Mouse (Mus musculus) midbrain, embryonic 11.5 days (tissue): ENCODE data around the gene Pcsk5. TPM values are rescaled to one million over a fixed set of nuclear protein-coding genes. Genes with fewer than 3 reads are reported as not detected.

Source experiments
- ATAC-seq: fragments of 200-750 bp; cut with Nextera tagmentation; 2 replicates; pipeline ENCODE4 v1.8.0; 2017; ENCODE audit warnings: moderate TSS enrichment, moderate library complexity; ENCODE audit not compliant: low FRiP score
- DNase-seq: peaks from one replicate; pipeline ENCODE4 v3.0.0; 2015; ENCODE audit warnings: low spot score; ENCODE audit errors: missing footprints
- H3K27ac ChIP-seq: fragments of 300-500 bp; sonication (generic); 2 replicates; pipeline ENCODE4 v1.5.1; 2014; ENCODE audit warnings: low read depth, low read length
- H3K27me3 ChIP-seq: fragments of 300-500 bp; sonication (generic); 2 replicates; pipeline ENCODE4 v1.6.1; 2014; ENCODE audit warnings: mild to moderate bottlenecking, low read length, moderate library complexity, mixed read lengths; ENCODE audit not compliant: control insufficient read depth, insufficient read depth
- H3K36me3 ChIP-seq: fragments of 300-500 bp; sonication (generic); 2 replicates; pipeline ENCODE4 v1.6.1; 2014; ENCODE audit warnings: mild to moderate bottlenecking, low read length, moderate library complexity, mixed read lengths; ENCODE audit not compliant: control insufficient read depth, insufficient read depth
- H3K4me1 ChIP-seq: fragments of 300-500 bp; sonication (generic); 2 replicates; pipeline ENCODE4 v1.6.1; 2014; ENCODE audit warnings: low read length; ENCODE audit not compliant: control insufficient read depth, insufficient read depth
- H3K4me2 ChIP-seq: fragments of 300-500 bp; sonication (generic); 2 replicates; pipeline ENCODE4 v1.6.1; 2014; ENCODE audit warnings: mild to moderate bottlenecking, moderate library complexity
- H3K4me3 ChIP-seq: fragments of 300-500 bp; sonication (generic); 2 replicates; pipeline ENCODE4 v1.5.1; 2014; ENCODE audit warnings: low read depth, low read length
- H3K9ac ChIP-seq: fragments of 300-500 bp; sonication (generic); 2 replicates; pipeline ENCODE4 v1.6.1; 2014; ENCODE audit warnings: low read length
- H3K9me3 ChIP-seq: fragments of 300-500 bp; sonication (generic); 2 replicates; pipeline ENCODE4 v1.6.1; 2016; ENCODE audit warnings: low read length; ENCODE audit not compliant: control insufficient read depth
- WGBS: fragments of 180-500 bp; shearing (Covaris S2); extraction: QIAGEN DNeasy Blood & Tissue Kit; methylation state at CpG from one replicate; pipeline ENCODE4 v1.1.7; 2014; 5-methylcytosine and 5-hydroxymethylcytosine counted together
- polyA plus RNA-seq: library from polyadenylated mRNA; unstranded; fragments of >200 nt; fragmentation: Nextera tagmentation; extraction: Ambion mirVana; gene quantifications from 2 replicates; pipeline ENCODE4 v1.2.1, GENCODE M21; 2014

Pcsk5 gene
- polyA plus RNA-seq, 1 experiment from 2014 or later: 6.5 TPM

DNA sequence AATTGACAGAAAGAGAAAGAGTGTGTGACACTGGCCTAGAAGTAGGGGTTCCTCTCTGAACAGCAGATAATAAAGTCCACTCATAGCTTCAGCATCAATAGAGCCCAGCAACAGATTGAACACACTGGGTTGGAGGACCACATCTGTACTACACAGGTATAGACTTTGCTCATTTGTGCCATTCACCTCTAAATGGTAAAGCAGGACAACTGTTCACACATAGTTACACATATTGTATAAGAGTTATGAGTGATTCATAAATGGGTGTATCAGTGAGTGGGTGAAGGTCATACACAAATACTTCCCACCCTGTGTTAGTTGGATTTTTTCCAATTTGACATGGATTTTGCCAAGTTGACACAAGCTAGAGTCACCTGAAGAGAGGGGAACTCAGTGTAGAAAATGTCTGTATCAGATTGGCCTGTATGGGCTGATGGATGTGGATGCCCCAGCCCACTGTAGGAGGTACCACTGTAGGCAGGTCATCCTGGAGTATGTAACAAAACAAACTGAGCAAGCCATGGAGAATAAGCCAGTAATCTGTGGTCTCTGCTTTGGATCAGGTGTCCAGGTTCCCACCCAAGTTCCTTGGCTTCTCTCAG, 104.7 kb downstream of the Pcsk5 start:
- H3K4me2 ChIP-seq: no peak overlapping the region
- no peaks in the 10 kb centered on the region for H3K27me3 ChIP-seq
- DNase-seq (peak; percentile 26), ATAC-seq (no peak)
- no peaks in the 10 kb centered on the region for H3K9me3 ChIP-seq
- H3K36me3 ChIP-seq: no peaks in the 10 kb centered on the region
- H3K27ac ChIP-seq: no peak overlapping the region
- no peaks in the 10 kb centered on the region for H3K4me1 ChIP-seq
- no peak overlapping the region for H3K4me3 ChIP-seq
- no peak overlapping the region for H3K9ac ChIP-seq

DNA sequence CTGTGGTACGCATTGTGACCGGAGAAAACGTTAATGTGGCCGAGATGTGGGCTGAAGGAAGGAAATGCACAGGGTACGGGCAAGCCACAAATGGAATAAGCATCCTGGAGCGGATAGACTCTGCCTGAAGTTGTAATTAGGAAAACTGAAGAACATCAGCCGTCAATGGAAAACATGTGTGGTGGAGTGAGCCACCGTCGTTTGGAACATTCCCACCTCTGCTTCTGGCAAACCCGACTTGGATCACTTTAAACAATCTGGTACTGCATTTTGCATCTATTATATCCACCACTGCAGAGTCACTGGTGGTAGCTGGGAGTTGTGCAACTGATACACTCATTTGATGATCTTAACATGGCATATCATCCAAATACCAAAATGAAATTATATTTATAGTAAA, 120.4 kb downstream of the Pcsk5 start:
- no peak overlapping the region for H3K27ac ChIP-seq
- H3K36me3 ChIP-seq: no peaks in the 10 kb centered on the region
- no peaks in the 10 kb centered on the region for H3K4me1 ChIP-seq
- no peak overlapping the region for H3K4me3 ChIP-seq
- WGBS: 82% methylated on average over 10 of the region's 10 CpGs
- H3K9ac ChIP-seq: no peak overlapping the region
- no peak overlapping the region for H3K4me2 ChIP-seq
- DNase-seq (no peak), ATAC-seq (no peak)
- no peaks in the 10 kb centered on the region for H3K27me3 ChIP-seq
- H3K9me3 ChIP-seq: no peaks in the 10 kb centered on the region

DNA sequence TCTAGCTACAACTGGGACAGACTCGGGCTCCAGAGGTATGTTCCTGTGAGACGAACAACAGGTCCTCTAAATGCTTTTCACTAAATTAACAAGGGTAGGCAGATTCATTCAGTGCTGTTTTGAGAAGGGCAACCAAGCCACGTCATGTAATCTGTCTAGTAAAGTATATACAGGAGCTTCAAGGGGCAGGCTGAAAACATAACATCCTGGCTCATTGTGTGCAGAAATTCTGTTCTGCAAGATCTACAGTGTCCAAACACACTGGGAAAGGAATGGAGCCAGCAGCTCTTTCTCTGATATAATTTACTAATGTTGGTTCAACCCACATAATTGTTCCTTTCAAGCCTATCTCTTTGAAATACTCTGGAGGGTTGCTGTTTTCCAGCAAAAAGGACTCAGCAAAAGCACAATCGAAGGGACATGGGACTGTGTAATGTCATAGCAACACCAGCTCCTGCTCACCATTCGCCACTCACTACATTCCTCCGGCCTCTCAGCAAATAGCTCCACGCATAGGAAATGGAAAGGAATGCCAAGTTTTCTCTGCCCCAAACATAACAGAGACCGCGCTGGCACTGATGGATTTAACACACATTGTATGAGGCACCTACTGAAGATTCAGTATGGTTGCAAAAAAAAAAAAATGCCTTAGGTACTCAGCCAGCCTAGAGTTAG, 122.0 kb downstream of the Pcsk5 start:
- 83% methylated on average over 9 of the region's 9 CpGs for WGBS
- H3K9me3 ChIP-seq: no peaks in the 10 kb centered on the region
- DNase-seq (no peak), ATAC-seq (no peak)
- H3K4me2 ChIP-seq: no peak overlapping the region
- H3K4me1 ChIP-seq: no peaks in the 10 kb centered on the region
- no peaks in the 10 kb centered on the region for H3K27me3 ChIP-seq
- no peaks in the 10 kb centered on the region for H3K36me3 ChIP-seq
- no peak overlapping the region for H3K4me3 ChIP-seq
- no peak overlapping the region for H3K27ac ChIP-seq
- H3K9ac ChIP-seq: no peak overlapping the region

DNA sequence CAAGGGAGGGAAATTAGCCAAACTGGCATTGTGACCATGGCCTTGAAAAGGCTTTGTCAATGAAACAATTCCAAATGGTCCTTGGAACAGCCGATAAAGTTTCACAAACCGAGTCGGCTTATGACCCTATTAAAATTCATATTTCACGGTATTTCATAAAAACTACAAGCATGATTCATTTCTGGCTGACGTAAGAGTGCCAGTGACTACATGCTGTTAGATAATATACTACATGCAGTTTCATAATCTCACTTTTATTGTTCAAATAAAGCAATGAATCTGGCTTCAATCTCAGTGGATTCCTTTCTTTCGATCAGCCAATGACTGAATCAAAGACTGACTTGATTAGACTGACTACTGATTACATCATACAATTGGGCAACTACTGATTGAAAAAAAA, 145.8 kb downstream of the Pcsk5 start:
- Histone ChIP-seq H3K27me3 (no peaks in the 10 kb centered on the region), H3K36me3 (no peaks in the 10 kb centered on the region), H3K9me3 (no peaks in the 10 kb centered on the region), H3K4me2 (no peak overlapping the region), H3K27ac (no peak overlapping the region), H3K4me1 (no peaks in the 10 kb centered on the region), H3K9ac (no peak overlapping the region), H3K4me3 (no peak overlapping the region)
- DNase-seq: no peak
- ATAC-seq: no peak
- WGBS: 96% methylated on average over 6 of the region's 6 CpGs

DNA sequence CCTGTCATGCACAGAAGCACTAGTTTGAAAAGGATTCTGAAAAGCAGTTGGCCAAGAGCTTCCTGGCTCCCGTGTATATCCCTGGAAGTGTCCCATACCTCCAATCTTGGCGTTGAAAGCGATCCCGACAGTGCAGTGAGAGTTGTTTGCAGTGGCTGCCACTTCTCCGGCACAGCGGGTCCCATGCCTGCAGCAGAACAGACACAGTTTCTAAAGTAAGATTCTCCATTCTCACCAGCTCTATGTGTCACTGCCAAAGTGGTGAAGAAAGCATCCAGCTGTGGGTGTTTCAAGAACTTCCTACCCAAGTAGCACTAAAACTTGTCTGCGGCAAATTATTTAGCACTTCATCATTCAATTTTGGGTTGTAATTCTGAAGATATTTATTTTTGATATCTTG, 159.1 kb downstream of the Pcsk5 start:
- H3K27ac ChIP-seq: no peak overlapping the region
- H3K4me1 ChIP-seq: no peaks in the 10 kb centered on the region
- no peak overlapping the region for H3K4me3 ChIP-seq
- WGBS: 89% methylated on average over 7 of the region's 7 CpGs
- H3K9ac ChIP-seq: no peak overlapping the region
- H3K4me2 ChIP-seq: no peak overlapping the region
- ATAC-seq: no peak
- H3K36me3 ChIP-seq: no peaks in the 10 kb centered on the region
- no peaks in the 10 kb centered on the region for H3K9me3 ChIP-seq
- no peak for DNase-seq
- H3K27me3 ChIP-seq: no peaks in the 10 kb centered on the region

DNA sequence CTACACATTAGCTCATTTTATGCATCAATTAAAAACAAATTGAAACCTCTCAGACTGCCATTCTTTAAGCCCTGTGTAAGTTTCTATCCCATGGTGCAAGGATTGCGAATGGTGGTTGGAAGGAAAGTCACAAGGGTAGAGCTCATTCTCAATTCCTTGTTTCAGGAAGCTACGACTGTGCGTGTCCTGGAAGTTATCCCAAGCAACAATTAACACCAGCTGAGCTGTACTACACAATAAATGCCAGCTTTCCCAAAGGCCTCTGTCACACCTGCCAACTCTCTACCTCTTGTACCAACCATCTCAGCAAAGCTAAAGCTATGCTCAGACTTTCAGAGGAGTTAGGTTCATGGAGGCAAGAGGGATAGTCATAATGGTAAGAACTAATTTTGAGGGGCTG, 174.8 kb downstream of the Pcsk5 start:
- Histone ChIP-seq H3K4me2 (no peak overlapping the region), H3K9me3 (no peaks in the 10 kb centered on the region), H3K27me3 (no peaks in the 10 kb centered on the region), H3K27ac (no peak overlapping the region), H3K36me3 (no peaks in the 10 kb centered on the region), H3K4me3 (no peak overlapping the region), H3K4me1 (no peaks in the 10 kb centered on the region), H3K9ac (no peak overlapping the region)
- no peak for ATAC-seq
- 87% methylated on average over 3 of the region's 3 CpGs for WGBS
- no peak for DNase-seq

DNA sequence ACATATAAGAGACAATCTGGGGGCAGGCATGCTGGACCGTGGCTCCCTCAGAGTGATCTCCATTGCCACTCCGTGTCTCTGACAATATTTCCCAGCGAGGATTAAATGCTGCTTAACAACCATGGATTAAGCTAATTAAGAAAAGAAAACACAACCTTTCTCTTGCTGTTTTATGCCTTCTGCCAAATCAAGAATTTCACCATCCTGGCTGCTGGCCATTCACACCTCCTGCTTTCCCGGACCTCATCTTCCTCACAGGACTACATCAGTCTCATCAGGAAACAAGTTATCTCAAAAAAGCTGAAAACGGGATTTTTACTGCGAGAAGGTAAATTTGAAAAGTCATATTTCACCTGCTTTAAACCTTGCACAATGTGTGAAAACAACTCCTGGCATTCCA, 175.2 kb downstream of the Pcsk5 start:
- DNase-seq (no peak), ATAC-seq (no peak)
- Histone ChIP-seq H3K4me1 (no peaks in the 10 kb centered on the region), H3K27me3 (no peaks in the 10 kb centered on the region), H3K4me2 (no peak overlapping the region), H3K36me3 (no peaks in the 10 kb centered on the region), H3K27ac (no peak overlapping the region), H3K9me3 (no peaks in the 10 kb centered on the region), H3K9ac (no peak overlapping the region), H3K4me3 (no peak overlapping the region)
- 65% methylated on average over 6 of the region's 6 CpGs for WGBS

DNA sequence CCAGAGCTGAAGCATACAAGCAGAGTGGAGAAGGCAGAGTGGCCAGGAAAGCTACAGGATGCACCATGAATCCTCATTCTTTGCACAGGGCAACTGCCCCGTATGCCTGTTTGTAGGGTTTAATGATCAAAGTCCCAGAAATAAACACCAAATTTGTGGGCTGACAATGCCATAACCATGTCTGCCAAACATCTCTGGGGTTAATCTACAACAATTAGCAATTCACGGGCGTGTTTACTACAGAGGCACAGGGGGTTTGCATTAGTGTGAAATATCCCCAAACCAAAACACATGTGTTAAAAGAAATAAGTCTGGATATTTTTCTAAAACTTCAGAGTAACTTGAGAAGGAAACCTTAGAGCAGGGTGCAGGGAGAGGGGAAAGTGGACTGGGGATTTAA, 178.1 kb downstream of the Pcsk5 start:
- Histone ChIP-seq H3K4me1 (no peaks in the 10 kb centered on the region), H3K36me3 (no peaks in the 10 kb centered on the region), H3K9me3 (no peaks in the 10 kb centered on the region), H3K4me3 (no peak overlapping the region), H3K27ac (no peak overlapping the region), H3K9ac (no peak overlapping the region), H3K4me2 (no peak overlapping the region), H3K27me3 (no peaks in the 10 kb centered on the region)
- DNase-seq (no peak), ATAC-seq (no peak)
- 83% methylated on average over 3 of the region's 3 CpGs for WGBS

DNA sequence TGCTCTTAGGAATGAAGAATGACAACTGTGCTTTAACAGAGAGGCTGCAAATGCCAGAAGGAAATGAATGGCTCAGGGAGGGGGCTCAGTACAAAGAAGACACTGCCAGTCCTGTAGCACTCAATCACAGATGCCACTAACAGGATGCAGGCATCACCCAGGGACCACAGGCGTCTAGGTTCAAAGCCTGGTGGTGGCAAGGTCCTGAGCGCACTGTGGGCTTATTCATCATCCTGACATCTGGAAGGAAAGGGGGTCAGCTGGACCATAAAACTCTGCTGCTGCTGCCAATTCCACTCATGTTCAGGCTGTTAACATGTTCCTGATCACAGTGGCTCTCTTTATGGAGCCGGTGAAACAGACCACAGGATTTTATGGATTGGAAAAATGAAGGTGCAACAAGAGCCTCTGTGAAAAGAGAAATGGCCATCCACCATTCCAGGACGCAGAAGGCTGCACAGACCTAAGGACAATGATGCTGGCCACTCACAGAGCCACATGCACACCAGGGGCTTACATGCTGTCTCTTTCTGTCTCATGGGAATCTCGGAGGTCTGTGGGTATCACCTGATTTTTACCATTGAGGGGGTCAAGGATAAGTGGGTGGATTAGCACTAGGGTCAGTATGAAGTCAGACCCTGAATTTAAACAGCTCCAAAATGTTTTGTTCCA, 186.5 kb downstream of the Pcsk5 start:
- H3K4me1 ChIP-seq: 0 out of 2 replicates have a peak, but pooled peaks cover 2% of the 10 kb centered on the region
- no peak overlapping the region for H3K4me3 ChIP-seq
- H3K9ac ChIP-seq: no peak overlapping the region
- no peaks in the 10 kb centered on the region for H3K27me3 ChIP-seq
- no peaks in the 10 kb centered on the region for H3K36me3 ChIP-seq
- WGBS: 71% methylated on average over 5 of the region's 5 CpGs
- DNase-seq (no peak), ATAC-seq (no peak)
- no peak overlapping the region for H3K4me2 ChIP-seq
- no peaks in the 10 kb centered on the region for H3K9me3 ChIP-seq
- H3K27ac ChIP-seq: no peak overlapping the region
